Mouse (Mus musculus) limb, embryonic 12.5 days (tissue): Measurements from ENCODE around the gene Kdm4a. TPM values are rescaled to one million over a fixed set of nuclear protein-coding genes. Genes with fewer than 3 reads are reported as not detected.

Experiments used
- ATAC-seq: fragments of 200-750 bp; cut with Nextera tagmentation; 2 replicates; pipeline ENCODE4 v1.8.0; 2017; ENCODE audit warnings: low read depth, moderate TSS enrichment; ENCODE audit not compliant: insufficient number of reproducible peaks, insufficient read depth, low FRiP score, low TSS enrichment
- H3K27ac ChIP-seq: fragments of 300-500 bp; sonication (generic); 2 replicates; pipeline ENCODE4 v1.5.1; 2016; ENCODE audit warnings: mild to moderate bottlenecking, moderate library complexity
- H3K27me3 ChIP-seq: fragments of 300-500 bp; sonication (generic); 2 replicates; pipeline ENCODE4 v1.6.1; 2016; ENCODE audit warnings: mild to moderate bottlenecking, moderate library complexity
- H3K36me3 ChIP-seq: fragments of 300-500 bp; sonication (generic); 2 replicates; pipeline ENCODE4 v1.6.1; 2016; ENCODE audit warnings: mild to moderate bottlenecking, moderate library complexity
- H3K4me1 ChIP-seq: fragments of 300-500 bp; sonication (generic); replicated peaks from 2 replicates; pipeline ENCODE4 v1.6.1; 2016
- H3K4me2 ChIP-seq: fragments of 300-500 bp; sonication (generic); 2 replicates; pipeline ENCODE4 v1.6.1; 2016; ENCODE audit warnings: mild to moderate bottlenecking, moderate library complexity
- H3K4me3 ChIP-seq: fragments of 300-500 bp; sonication (generic); replicated peaks from 2 replicates; pipeline ENCODE4 v1.5.1; 2016; ENCODE audit warnings: mild to moderate bottlenecking
- H3K9ac ChIP-seq: fragments of 300-500 bp; sonication (generic); replicated peaks from 2 replicates; pipeline ENCODE4 v1.6.1; 2016; ENCODE audit warnings: mild to moderate bottlenecking, moderate library complexity
- H3K9me3 ChIP-seq: fragments of 300-500 bp; sonication (generic); 2 replicates; pipeline ENCODE4 v1.6.1; 2016; ENCODE audit warnings: mild to moderate bottlenecking, moderate library complexity
- WGBS: fragments of 180-500 bp; shearing (Covaris S2); methylation state at CpG from one replicate; pipeline ENCODE4 v1.1.7; 2016; 5-methylcytosine and 5-hydroxymethylcytosine counted together
- polyA plus RNA-seq: library from polyadenylated mRNA; unstranded; fragments of >200 nt; fragmentation: Nextera tagmentation; extraction: Ambion mirVana; gene quantifications from 2 replicates; pipeline ENCODE4 v1.2.1, GENCODE M21; 2016

Kdm4a gene
- polyA plus RNA-seq, 1 experiment from 2014 or later = 58.1 TPM

- WGBS = 90% methylated on average over 16 of the region's 16 CpGs
- ATAC-seq = no peak
- Histone ChIP-seq H3K4me1 (peaks cover 11% of the 10 kb centered on the region), H3K4me2 (no peak overlapping the region), H3K4me3 (no peak overlapping the region), H3K27ac (no peak overlapping the region), H3K36me3 (peaks cover 68% of the 10 kb centered on the region), H3K9me3 (no peaks in the 10 kb centered on the region), H3K27me3 (no peaks in the 10 kb centered on the region), H3K9ac (no peak overlapping the region)
These were observed 42.0 kb downstream of the Kdm4a start for GRCm38 (mm10) chr4:118137857-118138256.

DNA sequence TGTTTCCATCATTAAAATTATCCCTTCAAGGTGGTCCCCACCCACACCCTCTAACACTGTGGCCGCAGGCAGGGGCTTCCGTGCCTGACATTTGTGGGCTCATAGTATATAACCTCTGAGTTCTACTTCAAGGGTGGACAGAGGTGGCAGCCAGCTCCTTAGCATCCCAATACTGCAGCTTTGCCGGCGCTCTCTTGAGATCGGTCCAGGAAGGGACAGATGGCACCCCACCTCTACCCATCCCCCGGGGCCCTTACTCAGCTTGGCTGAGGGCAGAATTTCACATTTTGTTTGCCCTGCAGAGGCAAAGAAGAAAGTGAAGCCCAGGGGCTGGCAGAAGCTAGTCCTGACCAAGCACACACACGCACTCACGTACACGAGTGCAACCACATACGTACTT lies 42.5 kb downstream of the Kdm4a start:
- WGBS = 92% methylated on average over 10 of the region's 10 CpGs
- no peak for ATAC-seq
- H3K9ac ChIP-seq = no peak overlapping the region
- no peak overlapping the region for H3K4me2 ChIP-seq
- no peaks in the 10 kb centered on the region for H3K27me3 ChIP-seq
- no peaks in the 10 kb centered on the region for H3K9me3 ChIP-seq
- peaks cover 11% of the 10 kb centered on the region for H3K4me1 ChIP-seq
- H3K36me3 ChIP-seq = peaks cover 67% of the 10 kb centered on the region
- no peak overlapping the region for H3K4me3 ChIP-seq
- no peak overlapping the region for H3K27ac ChIP-seq

DNA sequence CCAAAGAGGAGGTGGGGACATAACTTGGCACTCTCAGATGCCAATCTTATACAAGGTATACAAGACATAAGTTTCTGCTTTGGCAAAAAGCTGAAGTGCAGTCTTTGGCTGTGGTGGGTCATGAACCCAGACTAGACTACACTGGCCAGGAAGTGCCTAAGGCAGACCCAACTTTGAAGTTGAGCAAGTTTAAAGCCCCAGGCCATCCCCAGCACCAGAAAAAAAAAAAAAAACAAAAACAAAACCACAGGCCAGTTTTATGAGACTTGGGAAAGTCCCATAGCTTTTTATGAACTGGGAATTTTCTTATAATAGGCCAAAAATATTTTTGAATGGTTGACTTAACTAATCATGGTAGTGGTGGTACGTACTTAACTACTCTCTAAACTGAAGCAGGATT lies 44.4 kb downstream of the Kdm4a start:
- no peak for ATAC-seq
- Histone ChIP-seq H3K4me3 (peak overlapping the region; percentile 99), H3K4me1 (peaks cover 11% of the 10 kb centered on the region), H3K9me3 (no peaks in the 10 kb centered on the region), H3K9ac (no peak overlapping the region), H3K4me2 (peak overlapping the region; percentile 72), H3K36me3 (peaks cover 49% of the 10 kb centered on the region), H3K27ac (peak overlapping the region; percentile 53; the same call in 1 of the 2 replicates), H3K27me3 (no peaks in the 10 kb centered on the region)
- WGBS = 87% methylated on average over 1 of the region's 1 CpGs

GRCm38 (mm10) chr4:118134485-118135365 lies 45.1 kb downstream of the Kdm4a start, which contains the start of gene St3gal3:
St3gal3 (minus strand) TSS chr4:118134914.
- H3K27me3 ChIP-seq = no peaks in the 10 kb centered on the region
- H3K4me3 ChIP-seq = peak within 1 kb of the TSS; percentile 99
- ATAC-seq = peak; percentile 99
- peaks cover 42% of the 10 kb centered on the region for H3K36me3 ChIP-seq
- H3K9ac ChIP-seq = peak within 1 kb of the TSS; percentile 93
- H3K4me2 ChIP-seq = peak within 1 kb of the TSS; percentile 72
- peak within 1 kb of the TSS; percentile 89 for H3K27ac ChIP-seq
- H3K9me3 ChIP-seq = no peaks in the 10 kb centered on the region
- under 1% methylated on average over 76 of the region's 84 CpGs for WGBS
- peaks cover 11% of the 10 kb centered on the region for H3K4me1 ChIP-seq

GRCm38 (mm10) chr4:118131329-118131728 lies 48.5 kb downstream of the Kdm4a start:
- Histone ChIP-seq H3K4me1 (peaks cover 11% of the 10 kb centered on the region), H3K36me3 (peaks cover 13% of the 10 kb centered on the region), H3K27me3 (no peaks in the 10 kb centered on the region), H3K4me3 (no peak overlapping the region), H3K9me3 (no peaks in the 10 kb centered on the region), H3K4me2 (no peak overlapping the region), H3K27ac (no peak overlapping the region), H3K9ac (no peak overlapping the region)
- 91% methylated on average over 5 of the region's 5 CpGs for WGBS
- ATAC-seq = no peak

DNA sequence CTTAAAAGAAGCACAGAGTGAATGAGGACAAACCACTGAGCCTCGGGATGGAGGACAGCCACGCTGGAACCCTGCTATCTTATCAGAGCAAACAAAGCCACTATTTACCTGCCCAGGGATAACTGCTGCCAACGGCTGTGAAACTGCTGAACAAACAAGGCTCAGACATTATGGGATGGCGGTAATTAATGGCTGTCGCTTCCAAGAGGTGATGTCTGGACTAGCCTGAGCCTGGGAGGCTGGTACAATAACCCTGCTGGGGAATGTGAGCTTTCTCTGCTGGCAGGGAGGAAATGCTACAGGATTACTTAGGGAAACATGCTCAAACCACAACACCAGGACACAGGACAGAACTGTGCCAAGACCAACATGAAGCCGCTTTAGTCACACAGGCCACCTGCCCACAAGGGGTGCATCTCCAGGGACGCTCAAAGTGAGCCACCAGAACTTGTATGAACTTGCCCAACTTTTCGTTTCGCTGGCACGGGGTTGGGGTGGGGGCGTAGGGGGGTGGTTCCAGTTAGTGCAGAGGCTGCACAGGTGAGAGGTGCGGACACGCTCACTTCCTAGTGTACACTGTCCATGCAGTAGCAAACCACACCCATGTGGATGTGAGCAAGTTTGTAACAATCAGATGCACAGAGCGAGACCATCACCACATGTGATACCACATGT lies 56.7 kb downstream of the Kdm4a start:
- H3K36me3 ChIP-seq = peaks cover 8% of the 10 kb centered on the region; the same call in 1 of the 2 replicates
- H3K9ac ChIP-seq = no peak overlapping the region
- 79% methylated on average over 14 of the region's 14 CpGs for WGBS
- no peaks in the 10 kb centered on the region for H3K9me3 ChIP-seq
- H3K4me3 ChIP-seq = no peak overlapping the region
- 0 out of 2 replicates have a peak overlapping the region, but pooled peaks have one; percentile 14 for H3K27ac ChIP-seq
- no peaks in the 10 kb centered on the region for H3K27me3 ChIP-seq
- no peak; the same call in 1 of the 2 replicates for ATAC-seq
- H3K4me1 ChIP-seq = no peaks in the 10 kb centered on the region
- no peak overlapping the region for H3K4me2 ChIP-seq

DNA sequence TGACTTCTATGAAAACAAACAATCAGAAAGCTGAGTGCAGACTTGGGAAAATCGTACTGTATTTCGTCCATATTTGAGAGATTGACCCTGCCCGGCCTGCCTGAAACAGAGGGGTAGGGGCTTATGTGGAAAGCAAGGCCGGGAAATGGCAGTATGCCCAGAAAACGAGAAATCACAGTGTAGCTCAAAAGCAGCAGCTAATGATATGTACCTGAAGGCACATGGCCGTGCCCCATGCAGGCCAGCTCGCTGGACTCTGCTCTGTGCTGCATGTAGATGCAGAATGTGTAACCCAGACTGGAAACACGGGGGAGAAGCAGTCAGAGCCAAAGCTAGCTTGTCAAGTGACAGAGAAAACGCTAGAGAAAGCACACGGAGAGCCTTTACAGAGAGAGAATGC lies 57.8 kb downstream of the Kdm4a start:
- Histone ChIP-seq H3K4me2 (no peak overlapping the region), H3K4me3 (no peak overlapping the region), H3K4me1 (no peaks in the 10 kb centered on the region), H3K27ac (peak overlapping the region; percentile 29; the same call in 1 of the 2 replicates), H3K9ac (no peak overlapping the region), H3K36me3 (peaks cover 10% of the 10 kb centered on the region; the same call in 1 of the 2 replicates), H3K27me3 (no peaks in the 10 kb centered on the region), H3K9me3 (no peaks in the 10 kb centered on the region)
- no peak for ATAC-seq
- WGBS = 86% methylated on average over 10 of the region's 10 CpGs

GRCm38 (mm10) chr4:118117565-118117964 lies 62.3 kb downstream of the Kdm4a start:
- Histone ChIP-seq H3K4me1 (no peaks in the 10 kb centered on the region), H3K9ac (no peak overlapping the region), H3K36me3 (peaks cover 13% of the 10 kb centered on the region), H3K27me3 (no peaks in the 10 kb centered on the region), H3K4me2 (no peak overlapping the region), H3K27ac (no peak overlapping the region), H3K9me3 (no peaks in the 10 kb centered on the region), H3K4me3 (no peak overlapping the region)
- no peak for ATAC-seq
- 93% methylated on average over 10 of the region's 10 CpGs for WGBS

GRCm38 (mm10) chr4:118116098-118116497 lies 63.7 kb downstream of the Kdm4a start:
- no peak overlapping the region for H3K27ac ChIP-seq
- H3K9ac ChIP-seq = no peak overlapping the region
- no peaks in the 10 kb centered on the region for H3K27me3 ChIP-seq
- no peak overlapping the region for H3K4me2 ChIP-seq
- H3K36me3 ChIP-seq = peaks cover 17% of the 10 kb centered on the region
- H3K4me1 ChIP-seq = no peaks in the 10 kb centered on the region
- H3K9me3 ChIP-seq = no peaks in the 10 kb centered on the region
- no peak overlapping the region for H3K4me3 ChIP-seq
- WGBS = 91% methylated on average over 11 of the region's 11 CpGs
- ATAC-seq = no peak

- H3K27me3 ChIP-seq = no peaks in the 10 kb centered on the region
- 89% methylated on average over 7 of the region's 7 CpGs for WGBS
- H3K27ac ChIP-seq = no peak overlapping the region
- peaks cover 17% of the 10 kb centered on the region for H3K36me3 ChIP-seq
- no peak overlapping the region for H3K4me2 ChIP-seq
- H3K4me1 ChIP-seq = no peaks in the 10 kb centered on the region
- no peak overlapping the region for H3K4me3 ChIP-seq
- H3K9me3 ChIP-seq = no peaks in the 10 kb centered on the region
- no peak overlapping the region for H3K9ac ChIP-seq
- ATAC-seq = no peak
These were observed 64.7 kb downstream of the Kdm4a start for GRCm38 (mm10) chr4:118115132-118115531.

DNA sequence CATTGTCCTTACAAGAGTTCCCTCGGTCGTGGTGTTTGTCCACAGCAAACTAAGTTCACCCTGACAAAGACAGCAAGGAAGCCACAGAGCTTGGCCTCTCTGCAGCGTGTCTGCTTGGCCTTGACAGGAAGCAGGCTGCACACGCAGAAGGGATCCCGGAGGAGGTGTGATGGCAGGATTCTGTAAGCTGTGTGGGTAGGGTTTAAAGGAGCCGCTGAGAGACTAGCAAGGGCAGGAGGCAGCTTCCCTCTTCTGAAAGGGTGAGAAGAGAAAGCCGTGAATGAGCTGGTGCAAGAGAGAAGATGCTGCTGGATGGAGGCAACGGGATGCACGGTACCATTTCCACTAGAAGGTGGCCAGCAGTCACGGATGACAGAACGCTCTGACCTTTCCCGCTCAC lies 67.2 kb downstream of the Kdm4a start:
- no peak overlapping the region for H3K27ac ChIP-seq
- H3K9ac ChIP-seq = no peak overlapping the region
- 89% methylated on average over 12 of the region's 12 CpGs for WGBS
- no peak overlapping the region for H3K4me3 ChIP-seq
- H3K36me3 ChIP-seq = peaks cover 12% of the 10 kb centered on the region
- no peaks in the 10 kb centered on the region for H3K27me3 ChIP-seq
- H3K9me3 ChIP-seq = peaks cover 5% of the 10 kb centered on the region; the same call in 1 of the 2 replicates
- no peaks in the 10 kb centered on the region; the same call in 1 of the 2 replicates for H3K4me1 ChIP-seq
- H3K4me2 ChIP-seq = no peak overlapping the region
- ATAC-seq = no peak
